Mouse (Mus musculus) kidney, postnatal 36 days (tissue): ENCODE measurements at regions not wholly inside any gene's neighbourhood (a gene's known extent, or its start where the extent isn't known, plus 50 kb on each side); places are given as distances from the start of the nearest gene placed in this dataset.
A peak's percentile ranks its signal among the peaks of the same experiment; 100 is the strongest.
"Not testable (repeated sequence)": the region's sequence is repeated elsewhere in the genome, so short reads cannot be mapped to it uniquely, and the experiment has no call there.

Experiments used
- DNase-seq, 2 experiments: peaks; one replicate each; pipeline ENCODE4 v3.0.0; 2021 to 2022; ENCODE audit warnings: mixed read lengths in 2 of 2

- not testable (repeated sequence) for DNase-seq
These were observed 127.3 kb upstream of the Tram1l1 start for GRCm38 (mm10) chr3:124193331-124193730.

- peak; percentile 53 to 60 for DNase-seq
These were observed 120.3 kb upstream of the Tram1l1 start for GRCm38 (mm10) chr3:124200226-124200940.

GRCm38 (mm10) chr3:124217131-124217530 lies 103.5 kb upstream of the Tram1l1 start:
- DNase-seq = no peak

GRCm38 (mm10) chr3:124225982-124226381 lies 94.7 kb upstream of the Tram1l1 start:
- DNase-seq = peak in 1 of 2 experiments; percentile 27

GRCm38 (mm10) chr3:124227701-124228100 lies 93.0 kb upstream of the Tram1l1 start:
- DNase-seq = no peak

- DNase-seq = no peak
These were observed 79.5 kb upstream of the Tram1l1 start for GRCm38 (mm10) chr3:124240936-124241733.

GRCm38 (mm10) chr3:124241734-124242006 lies 79.0 kb upstream of the Tram1l1 start:
- no peak for DNase-seq

- no peak for DNase-seq
These were observed 58.5 kb upstream of the Tram1l1 start for GRCm38 (mm10) chr3:124262150-124262549.

- no peak for DNase-seq
These were observed 53.8 kb upstream of the Tram1l1 start for GRCm38 (mm10) chr3:124266821-124267220.

GRCm38 (mm10) chr3:124270506-124270905 lies 50.1 kb upstream of the Tram1l1 start:
- DNase-seq = no peak
